Mouse (Mus musculus) liver, adult 2 months (tissue): ENCODE data around the gene Olfr984.

Experiments used
- CTCF ChIP-seq: fragments of 200-500 bp; IDR thresholded peaks from 2 replicates; pipeline ENCODE4 v1.5.1; 2011; ENCODE audit warnings: low read depth, low read length, control low read depth
- POLR2A ChIP-seq: fragments of 200-500 bp; IDR thresholded peaks from 2 replicates; pipeline ENCODE4 v1.6.1; 2011; ENCODE audit warnings: low read length, control low read depth; ENCODE audit not compliant: insufficient read depth; ENCODE audit errors: extremely low read depth

GRCm38 (mm10) chr9:40141544-40141943 lies 27.5 kb upstream of the Olfr984 start:
- no peak for TF ChIP-seq CTCF
- TF ChIP-seq POLR2A: no peak
